Mouse (Mus musculus) limb, embryonic 12.5 days (tissue): ENCODE measurements around the gene Gm13279. TPM values are rescaled to one million over a fixed set of nuclear protein-coding genes. Genes with fewer than 3 reads are reported as not detected.
"Not testable (repeated sequence)": the region's sequence is repeated elsewhere in the genome, so short reads cannot be mapped to it uniquely, and the experiment has no call there.

Source experiments
- ATAC-seq: fragments of 200-750 bp; cut with Nextera tagmentation; 2 replicates; pipeline ENCODE4 v1.8.0; 2017; ENCODE audit warnings: low read depth, moderate TSS enrichment; ENCODE audit not compliant: insufficient number of reproducible peaks, insufficient read depth, low FRiP score, low TSS enrichment
- H3K27ac ChIP-seq: fragments of 300-500 bp; sonication (generic); 2 replicates; pipeline ENCODE4 v1.5.1; 2016; ENCODE audit warnings: mild to moderate bottlenecking, moderate library complexity
- H3K27me3 ChIP-seq: fragments of 300-500 bp; sonication (generic); 2 replicates; pipeline ENCODE4 v1.6.1; 2016; ENCODE audit warnings: mild to moderate bottlenecking, moderate library complexity
- H3K36me3 ChIP-seq: fragments of 300-500 bp; sonication (generic); 2 replicates; pipeline ENCODE4 v1.6.1; 2016; ENCODE audit warnings: mild to moderate bottlenecking, moderate library complexity
- H3K4me1 ChIP-seq: fragments of 300-500 bp; sonication (generic); replicated peaks from 2 replicates; pipeline ENCODE4 v1.6.1; 2016
- H3K4me2 ChIP-seq: fragments of 300-500 bp; sonication (generic); 2 replicates; pipeline ENCODE4 v1.6.1; 2016; ENCODE audit warnings: mild to moderate bottlenecking, moderate library complexity
- H3K4me3 ChIP-seq: fragments of 300-500 bp; sonication (generic); replicated peaks from 2 replicates; pipeline ENCODE4 v1.5.1; 2016; ENCODE audit warnings: mild to moderate bottlenecking
- H3K9ac ChIP-seq: fragments of 300-500 bp; sonication (generic); replicated peaks from 2 replicates; pipeline ENCODE4 v1.6.1; 2016; ENCODE audit warnings: mild to moderate bottlenecking, moderate library complexity
- H3K9me3 ChIP-seq: fragments of 300-500 bp; sonication (generic); 2 replicates; pipeline ENCODE4 v1.6.1; 2016; ENCODE audit warnings: mild to moderate bottlenecking, moderate library complexity
- WGBS: fragments of 180-500 bp; shearing (Covaris S2); methylation state at CpG from one replicate; pipeline ENCODE4 v1.1.7; 2016; 5-methylcytosine and 5-hydroxymethylcytosine counted together
- polyA plus RNA-seq: library from polyadenylated mRNA; unstranded; fragments of >200 nt; fragmentation: Nextera tagmentation; extraction: Ambion mirVana; gene quantifications from 2 replicates; pipeline ENCODE4 v1.2.1, GENCODE M21; 2016

Gm13279 gene
- polyA plus RNA-seq, 1 experiment from 2014 or later = not detected

DNA sequence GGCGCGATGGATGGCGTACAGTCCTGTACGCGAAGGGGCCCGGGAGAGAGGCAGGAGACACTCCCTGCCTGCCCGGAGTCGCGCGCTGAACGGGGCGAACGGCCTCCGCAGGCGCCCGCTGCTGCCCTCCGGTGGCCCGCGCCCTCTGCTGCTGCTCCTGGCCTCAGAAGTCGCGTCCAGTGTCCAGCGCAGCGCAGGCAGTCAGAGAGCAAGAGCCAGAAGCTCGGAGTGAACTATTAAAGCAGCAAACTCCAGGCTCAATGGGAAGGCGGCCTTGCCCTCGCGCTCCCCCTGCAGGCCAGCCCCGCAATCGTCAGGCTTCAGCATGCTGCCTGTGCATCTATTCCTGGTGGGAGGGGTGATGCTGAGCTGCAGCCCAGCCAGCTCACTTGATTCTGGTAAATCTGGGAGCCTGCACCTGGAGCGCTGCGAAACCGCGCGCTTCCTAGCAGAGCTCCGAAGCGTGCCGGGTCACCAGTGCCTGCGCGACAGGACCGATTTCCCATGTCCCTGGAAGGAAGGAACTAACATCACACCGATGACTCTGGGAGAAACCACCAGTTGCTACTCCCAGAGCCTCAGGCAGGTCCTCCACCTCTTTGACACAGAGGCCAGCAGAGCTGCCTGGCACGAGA, 33.7 kb upstream of the Gm13279 start:
- Histone ChIP-seq H3K27ac (0 out of 2 replicates have a peak overlapping the region, but pooled peaks have one; percentile 74), H3K4me3 (peak overlapping the region; percentile 34), H3K4me2 (peak overlapping the region; percentile 52)
- not testable (repeated sequence) for ATAC-seq, H3K9ac ChIP-seq, H3K9me3 ChIP-seq, H3K4me1 ChIP-seq, H3K36me3 ChIP-seq, H3K27me3 ChIP-seq
- 3% methylated on average over 26 of the region's 42 CpGs for WGBS

DNA sequence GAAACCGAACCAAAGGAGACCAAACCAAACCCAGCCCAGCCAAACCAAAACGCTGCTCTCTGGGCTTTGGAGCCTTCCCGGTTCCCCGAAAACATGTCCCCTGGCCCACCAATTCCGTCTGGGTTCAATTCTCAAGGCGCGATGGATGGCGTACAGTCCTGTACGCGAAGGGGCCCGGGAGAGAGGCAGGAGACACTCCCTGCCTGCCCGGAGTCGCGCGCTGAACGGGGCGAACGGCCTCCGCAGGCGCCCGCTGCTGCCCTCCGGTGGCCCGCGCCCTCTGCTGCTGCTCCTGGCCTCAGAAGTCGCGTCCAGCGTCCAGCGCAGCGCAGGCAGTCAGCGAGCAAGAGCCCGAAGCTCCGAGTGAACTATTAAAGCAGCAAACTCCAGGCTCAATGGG, 23.7 kb upstream of the Gm13279 start, which contains the start of gene Gm13290:
Gene Gm13290 (plus strand): TSS at position 301 of the 400 bp plus-strand sequence.
- H3K9me3 ChIP-seq, H3K36me3 ChIP-seq, H3K4me2 ChIP-seq, H3K9ac ChIP-seq, ATAC-seq, H3K4me1 ChIP-seq, H3K27me3 ChIP-seq, H3K4me3 ChIP-seq, H3K27ac ChIP-seq: not testable (repeated sequence)
- no CpG with 5 or more reads among the region's 32 CpGs for WGBS

DNA sequence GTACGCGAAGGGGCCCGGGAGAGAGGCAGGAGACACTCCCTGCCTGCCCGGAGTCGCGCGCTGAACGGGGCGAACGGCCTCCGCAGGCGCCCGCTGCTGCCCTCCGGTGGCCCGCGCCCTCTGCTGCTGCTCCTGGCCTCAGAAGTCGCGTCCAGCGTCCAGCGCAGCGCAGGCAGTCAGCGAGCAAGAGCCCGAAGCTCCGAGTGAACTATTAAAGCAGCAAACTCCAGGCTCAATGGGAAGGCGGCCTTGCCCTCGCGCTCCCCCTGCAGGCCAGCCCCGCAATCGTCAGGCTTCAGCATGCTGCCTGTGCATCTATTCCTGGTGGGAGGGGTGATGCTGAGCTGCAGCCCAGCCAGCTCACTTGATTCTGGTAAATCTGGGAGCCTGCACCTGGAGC, 20.6 kb upstream of the Gm13279 start, which contains the start of gene Gm13289:
Gene Gm13289 (plus strand): TSS at position 301 of the 400 bp plus-strand sequence.
- H3K27me3 ChIP-seq, ATAC-seq, H3K9ac ChIP-seq, H3K36me3 ChIP-seq, H3K27ac ChIP-seq, H3K4me2 ChIP-seq, H3K9me3 ChIP-seq, H3K4me1 ChIP-seq, H3K4me3 ChIP-seq: not testable (repeated sequence)
- no CpG with 5 or more reads among the region's 29 CpGs for WGBS

DNA sequence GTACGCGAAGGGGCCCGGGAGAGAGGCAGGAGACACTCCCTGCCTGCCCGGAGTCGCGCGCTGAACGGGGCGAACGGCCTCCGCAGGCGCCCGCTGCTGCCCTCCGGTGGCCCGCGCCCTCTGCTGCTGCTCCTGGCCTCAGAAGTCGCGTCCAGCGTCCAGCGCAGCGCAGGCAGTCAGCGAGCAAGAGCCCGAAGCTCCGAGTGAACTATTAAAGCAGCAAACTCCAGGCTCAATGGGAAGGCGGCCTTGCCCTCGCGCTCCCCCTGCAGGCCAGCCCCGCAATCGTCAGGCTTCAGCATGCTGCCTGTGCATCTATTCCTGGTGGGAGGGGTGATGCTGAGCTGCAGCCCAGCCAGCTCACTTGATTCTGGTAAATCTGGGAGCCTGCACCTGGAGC, 17.6 kb upstream of the Gm13279 start, which contains the start of gene Gm13272:
Gene Gm13272 (plus strand): TSS at position 301 of the 400 bp plus-strand sequence.
- not testable (repeated sequence) for ATAC-seq, H3K4me1 ChIP-seq, H3K9ac ChIP-seq, H3K4me2 ChIP-seq, H3K27me3 ChIP-seq, H3K27ac ChIP-seq, H3K9me3 ChIP-seq, H3K4me3 ChIP-seq, H3K36me3 ChIP-seq
- WGBS = no CpG with 5 or more reads among the region's 29 CpGs

DNA sequence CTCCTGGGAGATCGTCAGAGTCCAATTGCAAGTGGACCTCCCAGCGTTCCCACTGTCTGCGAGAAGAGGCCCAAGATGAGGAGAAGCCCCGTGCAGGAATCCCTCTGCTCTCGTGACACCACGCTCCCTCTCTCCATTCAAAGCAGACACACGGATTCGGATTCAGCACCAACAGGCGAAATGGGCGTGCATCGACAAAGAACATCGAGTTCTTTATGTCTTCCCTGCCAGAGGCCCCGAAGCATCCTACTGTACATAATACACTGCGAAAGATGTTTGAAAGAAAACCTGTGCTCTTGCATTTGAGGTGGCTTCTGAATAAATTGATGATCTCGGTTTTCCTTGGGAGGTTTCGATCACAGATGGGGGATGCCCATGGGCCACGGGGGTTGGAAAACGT, 16.9 kb upstream of the Gm13279 start:
- H3K4me1 ChIP-seq, H3K9ac ChIP-seq, H3K4me3 ChIP-seq, H3K36me3 ChIP-seq, H3K27ac ChIP-seq, H3K27me3 ChIP-seq, ATAC-seq, H3K4me2 ChIP-seq, H3K9me3 ChIP-seq: not testable (repeated sequence)
- WGBS = 53% methylated on average over 16 of the region's 18 CpGs

DNA sequence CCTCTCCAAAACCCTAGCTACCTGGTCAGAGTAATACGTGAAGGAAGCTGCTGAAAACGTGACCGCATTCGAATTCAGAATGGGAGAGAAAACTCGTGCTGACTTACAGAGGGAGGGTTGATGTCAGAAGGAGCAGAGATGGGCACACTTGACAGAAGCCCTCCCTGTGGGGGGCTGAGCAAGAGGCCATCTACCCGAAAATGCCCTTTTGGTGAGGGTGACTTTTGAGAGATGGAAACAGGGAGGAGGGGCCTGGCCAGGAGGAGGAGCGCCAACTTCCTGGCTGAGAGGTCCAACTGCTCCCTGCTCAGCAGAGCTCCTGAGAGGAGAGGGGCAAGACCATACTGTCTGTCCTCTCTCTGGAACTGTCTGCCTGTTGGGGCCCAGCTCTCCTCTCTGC, 15.4 kb upstream of the Gm13279 start, which contains the start of gene Ifnz:
Gene Ifnz (plus strand): TSS at position 301 of the 400 bp plus-strand sequence.
- H3K27ac ChIP-seq, H3K36me3 ChIP-seq, H3K4me1 ChIP-seq, H3K9me3 ChIP-seq, H3K9ac ChIP-seq, ATAC-seq, H3K27me3 ChIP-seq: not testable (repeated sequence)
- peak within 1 kb of the TSS; percentile 25; the same call in 1 of the 2 replicates for H3K4me3 ChIP-seq
- 12% methylated on average over 5 of the region's 7 CpGs for WGBS
- H3K4me2 ChIP-seq = peak within 1 kb of the TSS; percentile 45

DNA sequence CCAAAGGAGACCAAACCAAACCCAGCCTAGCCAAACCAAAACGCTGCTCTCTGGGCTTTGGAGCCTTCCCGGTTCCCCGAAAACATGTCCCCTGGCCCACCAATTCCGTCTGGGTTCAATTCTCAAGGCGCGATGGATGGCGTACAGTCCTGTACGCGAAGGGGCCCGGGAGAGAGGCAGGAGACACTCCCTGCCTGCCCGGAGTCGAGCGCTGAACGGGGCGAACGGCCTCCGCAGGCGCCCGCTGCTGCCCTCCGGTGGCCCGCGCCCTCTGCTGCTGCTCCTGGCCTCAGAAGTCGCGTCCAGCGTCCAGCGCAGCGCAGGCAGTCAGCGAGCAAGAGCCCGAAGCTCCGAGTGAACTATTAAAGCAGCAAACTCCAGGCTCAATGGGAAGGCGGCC, 14.9 kb upstream of the Gm13279 start:
- H3K9me3 ChIP-seq, ATAC-seq, H3K36me3 ChIP-seq, H3K9ac ChIP-seq, H3K27ac ChIP-seq, H3K4me1 ChIP-seq, H3K27me3 ChIP-seq: not testable (repeated sequence)
- 2% methylated on average over 19 of the region's 31 CpGs for WGBS
- H3K4me3 ChIP-seq = peak overlapping the region; percentile 25; the same call in 1 of the 2 replicates
- peak overlapping the region; percentile 45 for H3K4me2 ChIP-seq

DNA sequence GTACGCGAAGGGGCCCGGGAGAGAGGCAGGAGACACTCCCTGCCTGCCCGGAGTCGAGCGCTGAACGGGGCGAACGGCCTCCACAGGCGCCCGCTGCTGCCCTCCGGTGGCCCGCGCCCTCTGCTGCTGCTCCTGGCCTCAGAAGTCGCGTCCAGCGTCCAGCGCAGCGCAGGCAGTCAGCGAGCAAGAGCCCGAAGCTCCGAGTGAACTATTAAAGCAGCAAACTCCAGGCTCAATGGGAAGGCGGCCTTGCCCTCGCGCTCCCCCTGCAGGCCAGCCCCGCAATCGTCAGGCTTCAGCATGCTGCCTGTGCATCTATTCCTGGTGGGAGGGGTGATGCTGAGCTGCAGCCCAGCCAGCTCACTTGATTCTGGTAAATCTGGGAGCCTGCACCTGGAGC, 11.8 kb upstream of the Gm13279 start, which contains the start of gene Gm13276:
Gene Gm13276 (plus strand): TSS at position 301 of the 400 bp plus-strand sequence.
- WGBS = no CpG with 5 or more reads among the region's 27 CpGs

DNA sequence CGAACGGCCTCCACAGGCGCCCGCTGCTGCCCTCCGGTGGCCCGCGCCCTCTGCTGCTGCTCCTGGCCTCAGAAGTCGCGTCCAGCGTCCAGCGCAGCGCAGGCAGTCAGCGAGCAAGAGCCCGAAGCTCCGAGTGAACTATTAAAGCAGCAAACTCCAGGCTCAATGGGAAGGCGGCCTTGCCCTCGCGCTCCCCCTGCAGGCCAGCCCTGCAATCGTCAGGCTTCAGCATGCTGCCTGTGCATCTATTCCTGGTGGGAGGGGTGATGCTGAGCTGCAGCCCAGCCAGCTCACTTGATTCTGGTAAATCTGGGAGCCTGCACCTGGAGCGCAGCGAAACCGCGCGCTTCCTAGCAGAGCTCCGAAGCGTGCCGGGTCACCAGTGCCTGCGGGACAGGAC, 8.8 kb upstream of the Gm13279 start, which contains the start of gene Gm13277:
Gene Gm13277 (plus strand): TSS at position 231 of the 400 bp plus-strand sequence.
- H3K4me2 ChIP-seq, H3K9me3 ChIP-seq, H3K27ac ChIP-seq, H3K36me3 ChIP-seq, H3K4me1 ChIP-seq, ATAC-seq, H3K9ac ChIP-seq, H3K27me3 ChIP-seq, H3K4me3 ChIP-seq: not testable (repeated sequence)
- WGBS = 0% methylated on average over 4 of the region's 28 CpGs

More for the DNA sequence above, 11.8 kb upstream of the Gm13279 start, which contains the start of gene Gm13276:
- H3K9me3 ChIP-seq, H3K9ac ChIP-seq, ATAC-seq, H3K27ac ChIP-seq, H3K36me3 ChIP-seq, H3K4me3 ChIP-seq, H3K4me1 ChIP-seq, H3K27me3 ChIP-seq, H3K4me2 ChIP-seq: not testable (repeated sequence)

DNA sequence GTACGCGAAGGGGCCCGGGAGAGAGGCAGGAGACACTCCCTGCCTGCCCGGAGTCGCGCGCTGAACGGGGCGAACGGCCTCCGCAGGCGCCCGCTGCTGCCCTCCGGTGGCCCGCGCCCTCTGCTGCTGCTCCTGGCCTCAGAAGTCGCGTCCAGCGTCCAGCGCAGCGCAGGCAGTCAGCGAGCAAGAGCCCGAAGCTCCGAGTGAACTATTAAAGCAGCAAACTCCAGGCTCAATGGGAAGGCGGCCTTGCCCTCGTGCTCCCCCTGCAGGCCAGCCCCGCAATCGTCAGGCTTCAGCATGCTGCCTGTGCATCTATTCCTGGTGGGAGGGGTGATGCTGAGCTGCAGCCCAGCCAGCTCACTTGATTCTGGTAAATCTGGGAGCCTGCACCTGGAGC, 5.9 kb upstream of the Gm13279 start, which contains the start of gene Gm13278:
Gene Gm13278 (plus strand): TSS at position 301 of the 400 bp plus-strand sequence.
- not testable (repeated sequence) for ATAC-seq, H3K4me3 ChIP-seq, H3K27ac ChIP-seq, H3K4me1 ChIP-seq, H3K9ac ChIP-seq, H3K9me3 ChIP-seq, H3K36me3 ChIP-seq, H3K27me3 ChIP-seq, H3K4me2 ChIP-seq
- WGBS = no CpG with 5 or more reads among the region's 28 CpGs

DNA sequence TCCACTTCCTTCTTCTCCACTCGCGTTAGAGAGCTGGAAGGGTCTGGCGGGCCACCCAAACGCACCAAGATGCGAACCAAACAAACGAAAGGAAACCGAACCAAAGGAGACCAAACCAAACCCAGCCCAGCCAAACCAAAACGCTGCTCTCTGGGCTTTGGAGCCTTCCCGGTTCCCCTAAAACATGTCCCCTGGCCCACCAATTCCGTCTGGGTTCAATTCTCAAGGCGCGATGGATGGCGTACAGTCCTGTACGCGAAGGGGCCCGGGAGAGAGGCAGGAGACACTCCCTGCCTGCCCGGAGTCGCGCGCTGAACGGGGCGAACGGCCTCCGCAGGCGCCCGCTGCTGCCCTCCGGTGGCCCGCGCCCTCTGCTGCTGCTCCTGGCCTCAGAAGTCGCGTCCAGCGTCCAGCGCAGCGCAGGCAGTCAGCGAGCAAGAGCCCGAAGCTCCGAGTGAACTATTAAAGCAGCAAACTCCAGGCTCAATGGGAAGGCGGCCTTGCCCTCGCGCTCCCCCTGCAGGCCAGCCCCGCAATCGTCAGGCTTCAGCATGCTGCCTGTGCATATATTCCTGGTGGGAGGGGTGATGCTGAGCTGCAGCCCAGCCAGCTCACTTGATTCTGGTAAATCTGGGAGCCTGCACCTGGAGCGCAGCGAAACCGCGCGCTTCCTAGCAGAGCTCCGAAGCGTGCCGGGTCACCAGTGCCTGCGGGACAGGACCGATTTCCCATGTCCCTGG, 3.1 kb upstream of the Gm13279 start, which contains the start of gene Gm13275:
Gene Gm13275 (plus strand): TSS at position 552 of the 740 bp plus-strand sequence.
- WGBS = 0% methylated on average over 18 of the region's 52 CpGs
- H3K9ac ChIP-seq, H3K9me3 ChIP-seq, H3K27me3 ChIP-seq, H3K4me1 ChIP-seq, H3K36me3 ChIP-seq, H3K27ac ChIP-seq, H3K4me3 ChIP-seq, H3K4me2 ChIP-seq, ATAC-seq: not testable (repeated sequence)
